Mouse (Mus musculus) splenic B cell, adult 2 months (primary cell): ENCODE measurements around the gene Msantd3.

ENCODE experiments used
- DNase-seq: peaks from one replicate; pipeline ENCODE4 v3.0.0-alpha.2; 2011; ENCODE audit warnings: low read depth, low spot score
- H3K27me3 ChIP-seq: 2 replicates; pipeline ENCODE4 v1.6.1; 2012; ENCODE audit warnings: mild to moderate bottlenecking, low read length, moderate library complexity, mixed read lengths; ENCODE audit not compliant: control insufficient read depth, poor library complexity, insufficient read depth, severe bottlenecking
- H3K36me3 ChIP-seq: 2 replicates; pipeline ENCODE4 v1.6.1; 2012; ENCODE audit warnings: mild to moderate bottlenecking, low read length, moderate library complexity, mixed read lengths; ENCODE audit not compliant: control insufficient read depth, poor library complexity, insufficient read depth, severe bottlenecking

Msantd3 gene

DNA sequence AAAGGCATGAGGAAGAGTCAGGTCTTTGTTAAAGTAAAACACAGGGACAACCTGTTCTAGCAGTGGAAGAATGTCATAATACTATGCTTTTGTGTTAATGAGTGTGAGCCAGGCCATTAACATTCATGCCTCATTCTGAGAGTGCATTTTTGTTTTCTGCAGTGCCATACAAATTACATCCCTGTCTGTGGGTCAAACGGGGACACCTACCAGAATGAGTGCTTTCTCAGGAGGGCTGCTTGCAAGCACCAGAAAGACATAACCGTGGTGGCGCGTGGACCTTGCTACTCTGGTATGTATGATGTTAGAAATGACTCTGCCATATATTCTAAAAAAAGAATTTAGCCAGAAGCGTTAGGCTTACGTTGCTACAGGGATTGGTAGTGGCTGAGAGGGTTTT is 70.5 kb downstream of the Msantd3 start:
- no peaks in the 10 kb centered on the region for H3K36me3 ChIP-seq
- DNase-seq, result no peak
- no peaks in the 10 kb centered on the region for H3K27me3 ChIP-seq
